Mouse (Mus musculus): ENCODE data around the gene Pnmal1. TPM values are rescaled to one million over a fixed set of nuclear protein-coding genes. Genes with fewer than 3 reads are reported as not detected.

Pnmal1 gene
- 60.1 and 60.7 TPM in 2 replicates for polyA plus RNA-seq (2014; fragmentation: Nextera tagmentation; extraction: Ambion mirVana)

DNA sequence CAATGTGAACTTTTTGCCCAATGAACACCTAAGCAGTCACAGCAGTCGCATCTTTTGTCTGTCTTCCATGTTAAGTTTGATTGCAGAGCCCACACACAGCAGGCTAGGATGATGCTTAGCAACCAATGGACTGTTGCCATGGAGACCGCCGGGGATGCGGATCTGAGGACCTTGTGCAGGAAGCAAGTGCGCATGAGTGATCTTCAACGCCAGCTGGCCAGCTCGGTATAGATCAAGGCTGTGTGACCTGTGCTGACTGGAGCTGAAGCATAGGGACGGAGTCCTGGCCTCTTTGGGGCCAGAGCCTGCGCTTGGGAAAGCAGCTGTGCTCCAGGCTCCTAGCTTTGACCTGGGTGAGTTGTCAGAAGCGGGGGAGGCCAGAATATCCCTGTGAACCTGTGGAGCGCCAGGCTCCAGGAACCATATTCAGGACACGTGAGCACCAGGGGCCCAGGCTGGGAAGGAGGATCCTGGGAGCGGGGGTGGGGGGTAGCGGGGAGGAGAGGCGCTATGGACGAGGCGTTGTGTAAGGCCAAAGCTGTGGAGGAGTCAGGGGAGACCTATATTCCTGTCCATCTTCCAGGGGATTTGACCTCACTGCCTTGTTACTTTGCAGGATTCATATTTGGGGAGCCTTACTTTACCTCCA, at the start of gene Pnmal1:
Pnmal1 (plus strand) TSS at position 141 of the 649 bp plus-strand sequence.
- H3K27ac ChIP-seq (ENCODE audit: low read depth, low read length): peak within 1 kb of the TSS; percentile 86
- peaks cover 32% of the 10 kb centered on the region for H3K4me1 ChIP-seq (ENCODE audit: control insufficient read depth, insufficient read depth, low read length)
- H3K4me2 ChIP-seq (ENCODE audit: low read depth, low read length): peak within 1 kb of the TSS; percentile 66
- peak within 1 kb of the TSS; percentile 38 for H3K4me3 ChIP-seq (ENCODE audit: low read depth, low read length)
- H3K9ac ChIP-seq (replicated peaks; ENCODE audit: low read depth, low read length): peak within 1 kb of the TSS; percentile 58
- ATAC-seq (ENCODE audit: low read depth): peak; percentile 94
- no peaks in the 10 kb centered on the region for H3K27me3 ChIP-seq (ENCODE audit: control insufficient read depth, insufficient read depth, low read length)
- H3K36me3 ChIP-seq (ENCODE audit: control insufficient read depth, insufficient read depth, low read length): no peaks in the 10 kb centered on the region
- WGBS: 9% methylated on average over 17 of the region's 17 CpGs
- H3K9me3 ChIP-seq (ENCODE audit: control insufficient read depth, low read length): no peaks in the 10 kb centered on the region

DNA sequence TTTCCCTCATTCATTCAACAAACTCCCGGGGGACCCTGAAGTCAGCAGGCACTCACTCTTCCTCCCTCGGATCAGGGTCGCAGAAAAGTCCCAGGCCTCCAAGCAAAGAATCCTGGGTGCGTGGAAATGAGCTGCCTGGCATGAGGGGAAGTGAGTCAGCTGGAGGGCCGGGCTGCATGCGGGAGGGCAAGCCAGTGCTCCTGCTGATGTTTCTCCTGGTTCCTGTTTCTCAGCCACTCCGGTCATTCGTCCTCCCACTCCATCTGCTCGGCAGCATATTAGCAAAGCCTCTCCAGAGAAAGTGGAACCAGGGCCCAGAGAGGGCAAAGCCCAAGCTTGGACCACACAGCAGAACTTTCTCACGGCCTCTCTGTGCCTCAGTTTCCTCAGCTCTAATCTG, 49.6 kb upstream of the Pnmal1 start:
- Histone ChIP-seq H3K4me3 (ENCODE audit: low read depth, low read length) (no peak overlapping the region), H3K4me1 (ENCODE audit: control insufficient read depth, insufficient read depth, low read length) (no peaks in the 10 kb centered on the region), H3K27me3 (ENCODE audit: control insufficient read depth, insufficient read depth, low read length) (no peaks in the 10 kb centered on the region), H3K27ac (ENCODE audit: low read depth, low read length) (no peak overlapping the region), H3K9ac (replicated peaks; ENCODE audit: low read depth, low read length) (no peak overlapping the region), H3K36me3 (ENCODE audit: control insufficient read depth, insufficient read depth, low read length) (peaks cover 13% of the 10 kb centered on the region), H3K4me2 (ENCODE audit: low read depth, low read length) (no peak overlapping the region), H3K9me3 (ENCODE audit: control insufficient read depth, low read length) (no peaks in the 10 kb centered on the region)
- ATAC-seq (ENCODE audit: low read depth): no peak
- 57% methylated on average over 10 of the region's 10 CpGs for whole genome bisulfite sequencing

DNA sequence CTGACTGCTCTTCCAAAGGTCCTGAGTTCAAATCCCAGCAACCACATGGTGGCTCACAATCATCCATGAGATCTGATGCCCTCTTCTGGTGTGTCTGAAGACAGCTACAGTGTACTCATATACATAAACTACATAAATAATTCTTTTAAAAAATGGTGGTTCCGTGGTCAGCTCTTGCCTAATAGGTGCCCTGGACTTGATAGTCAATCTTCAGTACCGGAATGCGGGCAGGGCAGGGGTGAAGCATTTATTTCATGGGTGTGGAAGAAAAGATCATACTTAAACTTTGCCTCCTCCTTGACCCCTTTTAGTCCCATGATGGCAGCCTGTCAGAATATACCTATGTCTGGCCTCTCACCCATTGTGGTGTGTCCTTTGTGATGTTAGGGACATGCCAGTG, 47.6 kb upstream of the Pnmal1 start:
- no peak overlapping the region for H3K27ac ChIP-seq (ENCODE audit: low read depth, low read length)
- no peak overlapping the region for H3K4me3 ChIP-seq (ENCODE audit: low read depth, low read length)
- peaks cover 30% of the 10 kb centered on the region for H3K36me3 ChIP-seq (ENCODE audit: control insufficient read depth, insufficient read depth, low read length)
- WGBS: 92% methylated on average over 3 of the region's 3 CpGs
- no peak overlapping the region for H3K9ac ChIP-seq (replicated peaks; ENCODE audit: low read depth, low read length)
- no peaks in the 10 kb centered on the region for H3K9me3 ChIP-seq (ENCODE audit: control insufficient read depth, low read length)
- H3K4me2 ChIP-seq (ENCODE audit: low read depth, low read length): no peak overlapping the region
- H3K4me1 ChIP-seq (ENCODE audit: control insufficient read depth, insufficient read depth, low read length): no peaks in the 10 kb centered on the region
- ATAC-seq (ENCODE audit: low read depth): no peak
- no peaks in the 10 kb centered on the region for H3K27me3 ChIP-seq (ENCODE audit: control insufficient read depth, insufficient read depth, low read length)

DNA sequence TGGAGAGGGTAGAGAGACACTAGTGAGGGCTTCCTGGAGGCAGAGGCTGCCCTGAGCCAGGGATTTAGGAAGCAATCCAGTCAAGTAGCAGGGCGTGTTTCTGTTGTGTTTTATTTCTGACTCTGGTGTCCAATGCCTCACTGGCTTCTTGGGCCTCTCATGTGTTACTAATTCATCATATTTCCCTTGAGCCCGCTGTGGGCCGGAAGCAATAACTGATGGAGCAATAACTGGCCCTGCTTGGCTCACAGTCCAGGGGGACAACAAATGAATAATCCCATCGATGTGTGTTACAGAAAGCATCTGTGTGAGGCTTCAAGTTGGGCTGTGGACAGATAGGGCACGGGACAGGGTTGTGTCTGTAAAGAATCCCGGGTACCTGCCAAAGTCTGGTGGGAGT, 47.1 kb upstream of the Pnmal1 start:
- 49% methylated on average over 6 of the region's 6 CpGs for WGBS
- Histone ChIP-seq H3K9me3 (ENCODE audit: control insufficient read depth, low read length) (no peaks in the 10 kb centered on the region), H3K36me3 (ENCODE audit: control insufficient read depth, insufficient read depth, low read length) (peaks cover 34% of the 10 kb centered on the region), H3K27me3 (ENCODE audit: control insufficient read depth, insufficient read depth, low read length) (no peaks in the 10 kb centered on the region), H3K4me3 (ENCODE audit: low read depth, low read length) (no peak overlapping the region), H3K4me1 (ENCODE audit: control insufficient read depth, insufficient read depth, low read length) (no peaks in the 10 kb centered on the region), H3K27ac (ENCODE audit: low read depth, low read length) (no peak overlapping the region), H3K9ac (replicated peaks; ENCODE audit: low read depth, low read length) (no peak overlapping the region), H3K4me2 (ENCODE audit: low read depth, low read length) (no peak overlapping the region)
- ATAC-seq (ENCODE audit: low read depth): no peak

DNA sequence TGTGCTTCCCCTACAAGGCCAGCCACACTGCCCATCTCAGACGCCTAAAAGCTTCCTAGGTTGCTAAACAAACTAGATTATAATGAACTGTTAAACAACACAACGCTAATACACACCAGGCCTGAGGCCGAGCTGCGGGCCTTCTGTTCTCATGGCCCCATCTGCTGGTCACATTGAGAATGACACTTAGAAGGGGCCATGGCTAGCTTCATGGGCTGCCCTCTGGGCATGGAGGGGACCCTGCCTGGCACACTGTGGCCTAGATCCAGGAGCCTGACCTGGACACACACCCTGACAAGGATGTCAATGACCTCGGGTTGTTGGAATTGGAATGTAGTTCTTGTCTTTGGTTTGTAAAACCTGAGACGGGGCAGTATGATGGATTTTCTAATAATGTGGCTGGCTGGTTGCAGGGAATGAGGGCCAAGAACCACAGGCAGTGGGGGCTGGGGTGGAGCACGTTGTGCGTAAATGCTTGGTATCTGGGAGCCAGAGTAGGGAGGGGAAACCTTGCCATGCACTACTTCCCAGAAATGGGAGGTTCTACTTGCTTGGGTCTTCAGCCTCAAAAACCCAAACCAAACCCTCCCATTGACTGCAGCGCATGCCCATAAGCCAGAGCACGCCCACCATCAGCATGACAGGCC, 45.5 kb upstream of the Pnmal1 start:
- Histone ChIP-seq H3K9ac (replicated peaks; ENCODE audit: low read depth, low read length) (no peak overlapping the region), H3K4me3 (ENCODE audit: low read depth, low read length) (no peak overlapping the region), H3K27me3 (ENCODE audit: control insufficient read depth, insufficient read depth, low read length) (no peaks in the 10 kb centered on the region), H3K36me3 (ENCODE audit: control insufficient read depth, insufficient read depth, low read length) (peaks cover 49% of the 10 kb centered on the region), H3K4me2 (ENCODE audit: low read depth, low read length) (no peak overlapping the region), H3K27ac (ENCODE audit: low read depth, low read length) (no peak overlapping the region), H3K9me3 (ENCODE audit: control insufficient read depth, low read length) (no peaks in the 10 kb centered on the region), H3K4me1 (ENCODE audit: control insufficient read depth, insufficient read depth, low read length) (peaks cover 3% of the 10 kb centered on the region; the same call in 1 of the 2 replicates)
- ATAC-seq (ENCODE audit: low read depth): peak; percentile 69
- 40% methylated on average over 10 of the region's 10 CpGs for WGBS

DNA sequence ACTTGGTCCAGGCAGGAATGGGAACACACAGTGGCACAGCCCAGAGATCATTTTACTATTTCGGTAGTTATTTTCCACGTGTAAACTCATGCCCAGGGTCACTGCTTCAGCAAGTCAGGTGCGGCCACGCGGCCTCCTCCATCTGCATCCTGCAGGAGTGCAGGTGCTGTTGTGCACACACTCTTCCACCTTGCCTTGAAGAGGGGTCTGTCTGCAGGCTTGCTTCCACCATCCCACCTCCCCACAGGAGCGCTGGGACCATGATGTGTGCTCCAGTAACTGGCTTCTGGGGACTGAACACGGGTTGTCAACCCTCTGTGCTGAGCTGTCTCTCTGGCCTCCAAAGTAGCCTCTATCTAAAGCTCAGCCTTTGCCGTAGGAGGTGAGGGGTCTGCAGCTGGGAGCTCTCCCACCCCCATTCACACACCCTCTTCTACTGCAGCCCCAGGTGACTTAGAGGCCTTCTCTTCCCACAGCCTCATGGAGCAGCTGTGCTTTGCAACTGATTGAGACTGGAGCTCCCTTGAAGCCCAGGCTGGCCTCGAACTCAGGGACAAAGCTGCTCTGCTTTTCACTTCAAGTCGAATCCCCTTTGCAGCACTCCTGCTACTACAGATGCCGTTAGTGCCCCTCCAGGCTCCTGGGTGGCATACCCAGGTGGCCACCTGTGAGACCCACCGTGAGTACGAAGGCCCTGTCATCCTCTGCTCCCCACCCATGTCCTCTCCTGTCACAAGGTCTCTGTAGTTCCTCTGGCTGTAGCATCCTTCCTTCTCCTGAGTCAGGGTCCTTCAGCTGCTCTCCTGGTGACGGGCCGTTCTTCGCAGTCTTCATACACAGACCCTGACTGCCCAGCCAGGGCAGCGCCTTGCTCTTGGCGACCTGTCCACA, 44.8 kb upstream of the Pnmal1 start:
- no peak overlapping the region for H3K27ac ChIP-seq (ENCODE audit: low read depth, low read length)

DNA sequence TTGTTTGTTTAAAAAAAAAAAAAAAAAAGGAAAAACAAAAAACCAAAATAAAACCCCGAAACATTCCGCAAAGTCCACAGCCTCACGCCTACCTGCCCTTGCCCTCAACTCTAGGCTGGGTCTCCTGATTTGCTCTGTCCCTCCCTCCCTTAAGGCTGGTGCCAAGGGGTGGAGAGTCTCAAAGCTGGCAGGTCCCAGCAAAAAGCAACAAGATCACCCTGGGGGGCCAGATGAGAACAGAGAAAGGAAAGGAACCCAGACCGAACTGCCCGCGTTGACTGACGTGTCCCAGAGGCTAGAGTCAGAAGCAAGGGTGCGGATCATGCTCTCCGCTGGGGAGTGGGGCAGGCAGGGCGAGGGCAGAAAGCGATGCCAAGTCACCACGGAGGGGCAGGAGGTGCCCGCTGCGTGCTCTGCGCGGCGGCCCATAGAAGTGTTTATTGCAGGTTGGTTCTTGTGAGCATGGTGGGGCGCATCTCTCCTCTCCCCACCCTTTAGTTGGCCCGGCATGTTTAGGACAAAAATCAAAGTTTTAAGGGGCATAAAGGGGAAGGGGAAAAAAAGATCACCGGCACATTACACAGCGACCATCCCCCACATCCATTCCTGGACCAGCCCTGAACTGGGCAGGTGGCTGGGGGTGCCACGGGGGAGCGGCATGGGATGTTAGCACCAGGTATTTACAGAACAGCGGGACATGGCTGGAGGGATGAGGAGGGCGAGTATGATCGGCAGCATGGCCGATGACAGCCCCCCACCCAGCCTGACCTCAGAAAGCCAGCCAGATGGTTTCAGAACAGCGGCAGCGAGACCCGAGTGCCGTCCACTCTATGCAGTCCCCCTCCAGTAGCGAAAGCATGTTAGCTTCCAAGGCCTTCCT, 43.8 kb upstream of the Pnmal1 start:
- H3K9me3 ChIP-seq (ENCODE audit: control insufficient read depth, low read length): no peaks in the 10 kb centered on the region
- 93% methylated on average over 32 of the region's 32 CpGs for WGBS
- no peak overlapping the region for H3K4me2 ChIP-seq (ENCODE audit: low read depth, low read length)
- peaks cover 49% of the 10 kb centered on the region for H3K36me3 ChIP-seq (ENCODE audit: control insufficient read depth, insufficient read depth, low read length)
- H3K4me3 ChIP-seq (ENCODE audit: low read depth, low read length): no peak overlapping the region
- H3K9ac ChIP-seq (replicated peaks; ENCODE audit: low read depth, low read length): no peak overlapping the region
- H3K4me1 ChIP-seq (ENCODE audit: control insufficient read depth, insufficient read depth, low read length): peaks cover 20% of the 10 kb centered on the region
- no peak for ATAC-seq (ENCODE audit: low read depth)
- H3K27ac ChIP-seq (ENCODE audit: low read depth, low read length): no peak overlapping the region
- no peaks in the 10 kb centered on the region for H3K27me3 ChIP-seq (ENCODE audit: control insufficient read depth, insufficient read depth, low read length)

More for the DNA sequence above, 44.8 kb upstream of the Pnmal1 start:
- Histone ChIP-seq H3K27me3 (ENCODE audit: control insufficient read depth, insufficient read depth, low read length) (no peaks in the 10 kb centered on the region), H3K4me3 (ENCODE audit: low read depth, low read length) (no peak overlapping the region), H3K4me1 (ENCODE audit: control insufficient read depth, insufficient read depth, low read length) (peaks cover 10% of the 10 kb centered on the region), H3K9ac (replicated peaks; ENCODE audit: low read depth, low read length) (no peak overlapping the region), H3K4me2 (ENCODE audit: low read depth, low read length) (no peak overlapping the region), H3K9me3 (ENCODE audit: control insufficient read depth, low read length) (no peaks in the 10 kb centered on the region), H3K36me3 (ENCODE audit: control insufficient read depth, insufficient read depth, low read length) (peaks cover 49% of the 10 kb centered on the region)
- WGBS: 87% methylated on average over 18 of the region's 18 CpGs
- no peak; the same call in 1 of the 2 replicates for ATAC-seq (ENCODE audit: low read depth)

DNA sequence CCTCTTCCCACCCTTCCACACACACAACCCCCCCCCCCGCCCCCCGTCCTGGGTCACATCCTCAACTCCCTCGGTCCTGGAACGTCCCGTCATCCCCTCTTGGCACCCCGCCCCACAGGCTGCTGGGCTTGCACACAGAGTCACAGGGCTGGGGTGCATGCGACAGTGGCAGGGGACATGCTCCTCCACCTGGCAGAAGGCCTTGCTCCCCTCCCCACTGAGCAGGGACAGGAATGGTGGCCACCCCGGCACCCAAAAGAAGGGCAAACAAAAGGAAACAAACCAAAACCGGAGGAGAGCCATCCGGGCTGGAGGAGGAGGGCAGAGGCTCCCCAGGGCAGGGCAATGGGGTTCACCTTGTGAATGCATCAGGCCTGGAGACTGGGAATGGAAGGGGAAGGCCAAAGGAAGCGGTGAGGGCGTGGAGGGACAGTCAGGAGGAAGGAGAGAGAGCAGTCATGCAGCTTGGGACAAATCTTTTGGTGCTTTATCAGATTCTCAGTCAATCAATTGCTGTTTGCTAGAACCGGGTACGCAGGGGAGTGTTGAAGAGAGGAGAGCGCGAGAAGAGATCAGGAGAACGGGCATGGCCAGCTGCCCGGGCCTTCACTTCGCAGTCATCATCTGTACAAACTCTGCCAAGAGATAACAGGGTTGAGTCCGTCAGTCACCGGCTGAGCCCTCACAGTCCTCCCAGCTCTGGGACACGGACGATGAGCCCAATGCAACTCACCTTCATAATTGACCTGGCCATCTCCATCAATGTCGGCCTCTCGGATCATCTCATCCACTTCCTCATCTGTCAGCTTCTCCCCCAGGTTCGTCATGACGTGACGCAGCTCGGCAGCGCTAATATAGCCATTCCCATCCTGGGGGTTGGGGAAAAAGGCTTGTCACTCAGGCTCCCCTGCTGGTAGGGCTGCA, 42.9 kb upstream of the Pnmal1 start:
- no peak overlapping the region for H3K27ac ChIP-seq (ENCODE audit: low read depth, low read length)
- no peak overlapping the region for H3K9ac ChIP-seq (replicated peaks; ENCODE audit: low read depth, low read length)
- no peak overlapping the region for H3K4me3 ChIP-seq (ENCODE audit: low read depth, low read length)
- H3K4me1 ChIP-seq (ENCODE audit: control insufficient read depth, insufficient read depth, low read length): peaks cover 29% of the 10 kb centered on the region
- no peak overlapping the region for H3K4me2 ChIP-seq (ENCODE audit: low read depth, low read length)
- peaks cover 49% of the 10 kb centered on the region for H3K36me3 ChIP-seq (ENCODE audit: control insufficient read depth, insufficient read depth, low read length)
- WGBS: 89% methylated on average over 30 of the region's 30 CpGs
- no peaks in the 10 kb centered on the region for H3K27me3 ChIP-seq (ENCODE audit: control insufficient read depth, insufficient read depth, low read length)
- no peaks in the 10 kb centered on the region for H3K9me3 ChIP-seq (ENCODE audit: control insufficient read depth, low read length)
- no peak for ATAC-seq (ENCODE audit: low read depth)
